Mouse (Mus musculus): ENCODE measurements at regions not wholly inside any gene's neighbourhood (a gene's known extent, or its start where the extent isn't known, plus 50 kb on each side); places are given as distances from the start of the nearest gene placed in this dataset.
A peak's percentile ranks its signal among the peaks of the same experiment; 100 is the strongest.

GRCm38 (mm10) chr7:125033778-125034177 is 410.7 kb upstream of the Kdm8 start:
- no peak for DNase-seq

- no peak for DNase-seq
Observed at GRCm38 (mm10) chr7:125034196-125034595, 410.3 kb upstream of the Kdm8 start.

- no peak for DNase-seq
Observed at GRCm38 (mm10) chr7:125036098-125036991, 408.1 kb upstream of the Kdm8 start.

DNA sequence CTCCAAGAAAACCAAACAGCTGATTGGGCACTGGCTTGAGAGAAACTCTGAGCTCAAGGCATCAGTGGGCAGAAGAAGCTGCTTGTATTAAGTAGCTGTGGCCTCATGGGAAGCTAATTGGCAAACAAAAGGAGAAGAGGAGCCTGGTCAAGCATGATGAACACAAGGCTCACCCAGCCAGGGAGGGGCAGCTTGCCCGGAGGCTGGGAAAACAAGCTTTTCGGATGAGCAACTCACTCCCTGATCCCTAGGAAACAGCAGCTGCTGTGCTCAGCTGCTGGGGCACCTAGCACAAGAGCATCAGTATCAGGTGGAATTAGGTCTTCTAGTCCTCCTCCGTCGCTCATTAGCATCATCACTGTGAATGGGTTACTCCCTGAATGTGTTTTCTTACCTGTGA is 405.6 kb upstream of the Kdm8 start:
- DNase-seq, result no peak

DNA sequence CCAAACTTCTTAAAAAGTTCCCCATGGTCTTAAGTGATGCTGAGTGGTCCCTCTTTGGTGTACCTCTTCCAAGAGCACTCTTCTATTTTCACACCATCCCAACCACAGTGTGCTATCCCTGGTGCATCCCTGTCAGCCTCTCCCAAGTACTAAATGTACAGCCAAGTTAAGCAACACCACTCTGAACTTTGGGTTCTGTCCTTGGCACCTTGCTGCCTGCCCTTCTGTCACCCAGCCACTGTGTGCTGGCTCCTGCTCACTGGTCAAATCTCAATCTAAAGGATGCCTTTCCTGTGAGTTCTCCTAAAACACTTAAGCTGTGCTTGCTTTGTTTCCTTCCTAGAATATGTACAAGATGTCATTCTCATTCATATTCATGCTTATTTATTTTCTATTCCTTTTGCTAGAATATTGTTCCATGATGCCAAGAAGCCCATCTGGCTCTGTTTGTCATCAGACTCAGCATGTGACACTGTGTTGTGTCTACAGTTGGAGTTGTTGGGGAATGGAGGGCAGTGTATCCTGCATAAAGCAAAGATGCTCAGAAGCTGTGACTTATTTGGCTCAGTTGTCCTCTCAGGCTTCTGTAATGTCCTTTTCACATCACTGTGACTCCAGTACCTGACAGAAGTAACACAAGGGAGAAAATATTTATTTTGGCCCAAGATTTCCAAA is 388.4 kb upstream of the Kdm8 start:
- DNase-seq, result no peak

DNA sequence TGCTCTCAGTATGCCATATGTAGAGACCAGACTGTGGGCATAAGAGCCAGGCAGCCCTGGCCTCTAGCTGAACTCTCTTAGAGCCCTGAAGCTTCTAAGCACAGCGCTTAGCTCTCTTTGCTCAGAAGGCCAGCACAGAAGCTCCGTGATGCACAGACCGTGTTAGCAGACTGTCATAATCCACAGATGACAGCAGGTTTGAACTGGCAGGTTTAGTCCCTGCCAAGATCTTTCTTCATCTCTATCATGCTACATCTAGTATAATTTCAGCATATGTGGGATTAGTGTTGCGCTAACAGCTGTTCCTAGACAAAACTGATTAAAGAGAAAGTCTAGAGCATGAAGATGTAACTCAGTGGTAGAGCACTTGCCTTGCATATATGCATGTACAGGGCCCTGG is 342.0 kb upstream of the Kdm8 start:
- DNase-seq, result no peak

GRCm38 (mm10) chr7:125104011-125104410 is 340.5 kb upstream of the Kdm8 start:
- no peak for DNase-seq

GRCm38 (mm10) chr7:125112820-125113273 is 331.6 kb upstream of the Kdm8 start:
- DNase-seq, result no peak

DNA sequence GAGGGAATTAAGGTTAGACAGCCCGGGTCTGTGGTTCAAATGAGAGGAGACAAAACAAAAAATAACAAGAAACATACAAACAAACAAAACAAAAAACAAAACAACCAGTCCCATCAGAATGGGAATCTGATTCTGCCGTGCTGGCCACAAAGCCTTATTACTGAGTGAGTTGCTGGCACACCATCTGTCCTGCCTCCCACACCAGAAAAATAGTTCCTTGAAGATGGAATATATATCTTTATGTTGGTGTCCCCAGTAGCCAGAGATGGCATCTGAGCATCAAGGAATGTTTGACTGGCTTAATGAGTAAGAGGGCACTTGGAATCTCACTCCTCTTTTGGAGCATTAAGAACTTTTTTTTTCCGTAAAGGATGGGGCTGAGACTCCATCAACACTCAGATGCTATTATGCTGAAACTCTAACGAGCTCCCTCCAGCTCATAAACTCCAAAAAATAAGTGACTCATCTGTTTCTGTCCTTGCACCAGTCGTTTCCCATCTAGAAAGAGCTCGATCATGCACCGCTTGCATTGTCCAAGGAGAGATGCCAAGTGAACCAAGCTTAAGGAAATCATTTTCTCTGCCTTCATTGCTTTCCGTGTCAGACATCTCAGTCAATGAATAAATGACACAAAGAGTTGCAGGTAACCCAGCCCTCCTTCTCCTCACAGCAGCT is 329.0 kb upstream of the Kdm8 start:
- no peak for DNase-seq

GRCm38 (mm10) chr7:125117173-125117572 is 327.3 kb upstream of the Kdm8 start:
- no peak for DNase-seq

- DNase-seq, result no peak
Observed at GRCm38 (mm10) chr7:125129187-125129586, 315.3 kb upstream of the Kdm8 start.

DNA sequence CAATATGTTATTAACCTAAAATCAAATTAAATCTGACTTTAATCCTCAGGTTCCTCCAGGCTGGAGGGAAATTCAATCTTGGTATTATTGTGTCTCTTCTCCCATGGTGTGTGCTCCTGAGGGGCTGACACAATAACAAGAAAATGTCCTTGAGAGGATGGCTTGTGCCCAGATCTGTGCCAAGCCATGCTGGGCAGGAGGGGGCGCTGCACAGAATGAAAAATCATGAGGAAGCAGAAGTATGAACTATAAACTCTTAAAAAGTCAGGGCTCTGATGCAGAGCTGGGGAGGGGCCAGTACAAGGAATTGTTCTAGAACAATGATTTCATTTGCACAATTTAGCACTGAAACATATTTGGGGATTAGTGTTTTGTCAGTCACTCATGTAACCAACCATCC is 312.5 kb upstream of the Kdm8 start:
- DNase-seq, result no peak

DNA sequence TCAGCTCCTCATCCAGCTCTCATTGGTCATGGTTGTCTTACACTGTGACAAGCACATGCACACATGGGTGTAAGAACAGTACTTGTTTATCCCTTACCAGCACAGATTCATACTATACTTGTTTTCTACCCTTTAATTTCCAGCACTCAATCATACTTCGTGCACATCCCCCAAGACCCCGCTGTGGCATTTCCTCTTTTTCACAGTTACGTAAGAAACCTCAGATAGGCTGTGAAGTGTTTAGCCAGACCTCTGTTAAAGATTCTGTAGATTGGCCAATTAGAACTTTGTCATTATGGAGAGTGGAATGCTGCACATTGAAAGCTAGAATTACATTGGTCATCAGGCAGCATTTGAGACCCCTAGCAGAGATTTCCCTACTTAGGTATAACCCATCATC is 305.9 kb upstream of the Kdm8 start:
- no peak for DNase-seq

DNA sequence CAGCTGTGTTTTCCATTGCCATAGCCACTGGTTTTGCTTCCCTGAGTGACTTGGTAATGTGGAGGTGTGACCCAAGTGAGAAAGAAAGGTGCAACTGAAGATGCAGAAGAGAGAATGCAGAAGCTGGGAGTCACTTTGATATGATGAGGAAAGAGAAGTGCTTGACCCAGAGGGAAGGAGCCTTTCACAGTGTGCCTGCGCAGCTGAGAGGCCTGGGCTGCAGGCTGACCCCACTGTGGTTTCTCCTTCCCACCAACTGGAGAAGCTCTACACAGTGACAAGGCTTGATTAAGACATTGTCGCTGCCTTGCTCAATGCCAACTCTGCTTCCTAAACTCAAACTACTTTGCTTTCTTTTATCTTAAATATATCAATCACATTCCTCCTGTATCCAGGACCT is 305.3 kb upstream of the Kdm8 start:
- no peak for DNase-seq

DNA sequence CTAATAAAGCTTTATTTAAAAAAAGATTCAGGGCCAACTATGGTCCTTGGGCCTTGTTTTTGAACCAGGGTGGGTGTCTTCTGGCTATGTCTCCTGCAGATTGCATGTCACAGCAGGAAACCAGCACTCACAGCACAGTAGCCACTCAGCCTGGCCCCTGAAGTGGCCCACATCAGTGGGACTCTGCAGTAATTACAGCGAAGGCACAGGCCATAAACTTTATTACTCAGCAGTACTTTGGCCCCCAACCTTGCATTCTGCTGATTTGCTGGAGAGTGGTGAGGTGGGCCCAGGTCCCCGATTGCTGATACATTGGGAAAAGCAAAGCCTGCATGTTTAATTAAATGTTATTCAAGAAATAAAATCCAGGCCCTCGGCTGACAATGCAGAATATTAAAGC is 303.6 kb upstream of the Kdm8 start:
- DNase-seq, result no peak

DNA sequence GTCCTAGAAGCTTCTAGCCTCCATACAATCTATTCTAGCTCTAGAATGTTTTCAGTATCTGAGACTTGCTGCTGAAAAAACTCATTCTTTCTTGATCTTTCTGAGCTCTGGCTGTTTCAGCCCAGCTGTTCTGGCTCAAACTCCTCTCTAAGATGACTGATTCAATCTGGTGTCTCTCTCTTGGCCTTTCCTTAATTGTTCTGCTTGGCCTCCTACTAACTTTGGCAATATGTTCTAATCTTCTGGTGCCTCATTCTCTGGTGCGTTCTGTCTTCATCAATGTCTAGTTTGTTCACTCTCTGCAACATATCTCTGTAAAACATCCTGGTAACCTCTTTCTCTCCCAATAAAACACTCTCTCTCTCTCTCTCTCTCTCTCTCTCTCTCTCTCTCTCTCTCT is 302.6 kb upstream of the Kdm8 start:
- DNase-seq, result no peak

- no peak for DNase-seq
Observed at GRCm38 (mm10) chr7:125146025-125146424, 298.5 kb upstream of the Kdm8 start.

GRCm38 (mm10) chr7:125149151-125149550 is 295.3 kb upstream of the Kdm8 start:
- no peak for DNase-seq

- peak; percentile 6 for DNase-seq
Observed at GRCm38 (mm10) chr7:125149740-125150139, 294.7 kb upstream of the Kdm8 start.

DNA sequence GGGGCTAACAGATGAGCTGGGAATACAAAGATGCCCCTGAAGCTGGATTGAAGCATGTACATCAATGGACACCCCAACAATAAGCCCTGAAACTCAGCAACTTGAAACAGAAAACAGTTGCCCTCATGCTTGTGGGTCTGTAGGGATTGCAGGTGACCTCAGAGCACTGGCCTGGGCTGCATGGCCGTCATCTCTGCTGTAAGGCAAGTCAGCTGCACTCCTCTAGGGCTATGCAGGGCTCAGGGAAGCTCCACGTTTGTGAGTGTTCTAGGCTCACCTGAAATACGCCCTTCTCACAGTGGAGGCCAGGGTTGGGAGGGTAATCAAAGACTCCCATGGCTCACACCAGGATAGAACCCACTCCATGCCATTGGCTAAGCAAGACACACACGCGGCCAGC is 292.2 kb upstream of the Kdm8 start:
- no peak for DNase-seq

DNA sequence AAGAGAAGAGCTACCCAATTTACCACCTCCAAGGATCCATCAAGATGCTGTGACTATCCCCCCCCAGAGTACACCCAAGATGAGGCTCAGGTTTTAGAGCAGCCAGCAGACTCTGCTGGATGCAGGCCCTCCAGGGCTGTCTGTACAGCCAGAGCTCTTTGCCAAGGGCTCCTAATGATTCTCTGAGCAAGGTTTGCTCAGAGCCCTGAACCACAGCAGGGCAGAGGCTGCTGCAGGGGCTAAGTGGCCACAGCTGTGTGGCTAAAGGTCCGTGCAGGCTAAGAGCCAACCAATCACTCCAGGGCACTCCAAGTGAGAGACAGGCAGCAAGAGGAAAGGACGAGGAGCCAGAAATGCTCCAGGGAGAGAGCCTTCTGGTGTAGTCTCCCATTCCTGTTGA is 289.2 kb upstream of the Kdm8 start:
- no peak for DNase-seq

DNA sequence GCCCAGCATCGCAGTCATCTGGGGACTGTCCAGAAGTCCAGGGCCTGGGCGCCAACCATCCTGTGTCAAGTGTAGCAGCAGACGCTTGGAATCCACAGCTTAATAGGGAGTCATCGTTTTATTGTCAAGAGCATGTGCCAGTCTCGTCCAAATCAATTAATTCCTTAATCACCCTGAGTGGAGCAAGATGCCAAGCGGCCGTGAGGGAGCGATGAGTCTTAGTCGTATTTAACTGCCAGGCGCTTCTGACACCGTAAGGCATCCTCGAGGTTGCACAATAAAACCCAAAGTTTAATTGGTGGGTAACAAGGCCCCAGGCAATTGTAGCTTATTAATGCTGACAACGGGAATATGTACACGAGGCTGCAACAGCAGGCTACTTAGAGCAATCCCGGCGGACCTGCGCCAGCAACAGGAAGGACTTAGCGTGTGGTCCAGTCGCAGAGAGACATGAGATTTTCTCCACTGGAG is 277.6 kb upstream of the Kdm8 start:
- no peak for DNase-seq

GRCm38 (mm10) chr7:125167666-125168065 is 276.8 kb upstream of the Kdm8 start:
- no peak for DNase-seq

All from adrenal gland, postnatal 10 days (tissue).